Mouse (Mus musculus) myocyte (in vitro differentiated cells): ENCODE results near the gene E130114P18Rik. TPM values are rescaled to one million over a fixed set of nuclear protein-coding genes. Genes with fewer than 3 reads are reported as not detected.

ENCODE experiments used
- H3K27me3 ChIP-seq: one replicate; pipeline ENCODE4 v1.6.1; 2011; ENCODE audit not compliant: control insufficient read depth, insufficient read depth, insufficient read length
- H3K36me3 ChIP-seq: one replicate; pipeline ENCODE4 v1.6.1; 2011; ENCODE audit not compliant: control insufficient read depth, insufficient read depth
- H3K4me2 ChIP-seq: one replicate; pipeline ENCODE4 v1.6.1; 2011; ENCODE audit warnings: low read depth, control low read depth
- H3K4me3 ChIP-seq: one replicate; pipeline ENCODE4 v1.5.1; 2011; ENCODE audit warnings: mild to moderate bottlenecking, control low read depth, moderate library complexity
- H3K79me2 ChIP-seq: one replicate; pipeline ENCODE4 v1.6.1; 2011; ENCODE audit not compliant: control insufficient read depth, insufficient read depth
- H3ac ChIP-seq: one replicate; pipeline ENCODE4 v1.6.1; 2011; ENCODE audit not compliant: control insufficient read depth, insufficient read length
- CEBPB ChIP-seq: IDR thresholded peaks from 2 replicates; pipeline ENCODE4 v1.6.1; 2011; ENCODE audit warnings: mild to moderate bottlenecking, moderate library complexity; ENCODE audit not compliant: poor library complexity, insufficient read depth, severe bottlenecking
- E2F4 ChIP-seq: IDR thresholded peaks from one replicate; pipeline ENCODE4 v1.6.1; 2011; ENCODE audit warnings: mild to moderate bottlenecking, control low read depth, moderate library complexity; ENCODE audit not compliant: insufficient read depth
- MAX ChIP-seq: IDR thresholded peaks from one replicate; pipeline ENCODE4 v1.6.1; 2011; ENCODE audit warnings: low read depth, mild to moderate bottlenecking, control low read depth
- MYOD1 ChIP-seq, 3 experiments: IDR thresholded peaks; one replicate each; pipeline ENCODE4 v1.6.1; 2011; ENCODE audit warnings: control low read depth in 2 of 3, low read depth in 2 of 3, mild to moderate bottlenecking in 2 of 3, moderate library complexity in 1 of 3; ENCODE audit not compliant: insufficient read length in 2 of 3, control insufficient read depth in 1 of 3
- MYOG ChIP-seq, 3 experiments: IDR thresholded peaks; one replicate each; pipeline ENCODE4 v1.6.1; 2011; ENCODE audit warnings: control low read depth in 2 of 3, low read depth in 2 of 3, mild to moderate bottlenecking in 2 of 3; ENCODE audit not compliant: insufficient read length in 2 of 3, control insufficient read depth in 1 of 3, insufficient read depth in 1 of 3
- POLR2A ChIP-seq: IDR thresholded peaks from one replicate; pipeline ENCODE4 v1.6.1; 2011; ENCODE audit warnings: low read depth, mild to moderate bottlenecking, control low read depth, moderate library complexity; ENCODE audit not compliant: insufficient read length
- POLR2AphosphoS2 ChIP-seq: IDR thresholded peaks from one replicate; pipeline ENCODE4 v1.6.1; 2011; ENCODE audit warnings: low read depth, control low read depth; ENCODE audit not compliant: insufficient read length
- REST ChIP-seq: IDR thresholded peaks from one replicate; pipeline ENCODE4 v1.6.1; 2011; ENCODE audit warnings: mild to moderate bottlenecking, control low read depth, moderate library complexity; ENCODE audit not compliant: insufficient read depth, insufficient read length
- SRF ChIP-seq: IDR thresholded peaks from one replicate; pipeline ENCODE4 v1.6.1; 2011; ENCODE audit warnings: low read depth; ENCODE audit not compliant: control insufficient read depth, insufficient read length
- TCF12 ChIP-seq: IDR thresholded peaks from one replicate; pipeline ENCODE4 v1.6.1; 2011; ENCODE audit warnings: mild to moderate bottlenecking, control low read depth; ENCODE audit not compliant: poor library complexity, insufficient read depth, severe bottlenecking
- TCF3 ChIP-seq: IDR thresholded peaks from one replicate; pipeline ENCODE4 v1.6.1; 2011; ENCODE audit warnings: low read depth, control low read depth; ENCODE audit not compliant: insufficient read length
- USF1 ChIP-seq: IDR thresholded peaks from one replicate; pipeline ENCODE4 v1.6.1; 2011; ENCODE audit warnings: low read depth, mild to moderate bottlenecking, control low read depth, moderate library complexity
- polyA plus RNA-seq: library from polyadenylated mRNA; unstranded; fragments of >200 nt; fragmentation: generic; extraction: Trizol; gene quantifications from one replicate; pipeline ENCODE4 v1.2.1, GENCODE M21; 2012; ENCODE audit warnings: missing spikeins

The E130114P18Rik gene
- polyA plus RNA-seq, 1 experiment, result not detected

- H3ac ChIP-seq, result no peak overlapping the region
- H3K36me3 ChIP-seq, result no peaks in the 10 kb centered on the region
- no peaks in the 10 kb centered on the region for H3K27me3 ChIP-seq
- no peak overlapping the region for H3K4me2 ChIP-seq
- TF ChIP-seq MAX (no peak), MYOG (IDR thresholded peaks at IDR 0.05; ENCODE audit: control insufficient read depth in 1 of 3, insufficient read depth in 1 of 3, insufficient read length in 2 of 3, low read depth in 2 of 3) (no peak), REST (no peak), TCF12 (no peak), MYOD1 (IDR thresholded peaks at IDR 0.05; ENCODE audit: control insufficient read depth in 1 of 3, insufficient read length in 2 of 3, low read depth in 2 of 3) (no peak)
- H3K4me3 ChIP-seq, result no peak overlapping the region
- no peaks in the 10 kb centered on the region for H3K79me2 ChIP-seq
These were observed 65.3 kb downstream of the E130114P18Rik start for GRCm38 (mm10) chr4:97712547-97712946.

GRCm38 (mm10) chr4:97710048-97710765 is 67.7 kb downstream of the E130114P18Rik start:
- Histone ChIP-seq H3K4me2 (no peak overlapping the region), H3K4me3 (no peak overlapping the region), H3ac (no peak overlapping the region), H3K79me2 (no peaks in the 10 kb centered on the region), H3K36me3 (no peaks in the 10 kb centered on the region), H3K27me3 (no peaks in the 10 kb centered on the region)
- TF ChIP-seq SRF (no peak), REST (no peak), MYOD1 (IDR thresholded peaks at IDR 0.05; ENCODE audit: control insufficient read depth in 1 of 3, insufficient read length in 2 of 3, low read depth in 2 of 3) (no peak), POLR2A (no peak), TCF3 (no peak), TCF12 (no peak), E2F4 (no peak), MAX (no peak), POLR2AphosphoS2 (no peak), CEBPB (no peak), MYOG (IDR thresholded peaks at IDR 0.05; ENCODE audit: control insufficient read depth in 1 of 3, insufficient read depth in 1 of 3, insufficient read length in 2 of 3, low read depth in 2 of 3) (no peak), USF1 (no peak)

- no peak for TF ChIP-seq POLR2AphosphoS2
- TF ChIP-seq USF1, result no peak
- TF ChIP-seq MYOD1 (IDR thresholded peaks at IDR 0.05; ENCODE audit: control insufficient read depth in 1 of 3, insufficient read length in 2 of 3, low read depth in 2 of 3), result no peak
- TF ChIP-seq TCF12, result no peak
- no peak for TF ChIP-seq REST
- TF ChIP-seq POLR2A, result no peak
- no peak for TF ChIP-seq MAX
- TF ChIP-seq E2F4, result no peak
- no peak for TF ChIP-seq SRF
- Histone ChIP-seq H3K36me3 (no peaks in the 10 kb centered on the region), H3K27me3 (no peaks in the 10 kb centered on the region), H3ac (no peak overlapping the region), H3K79me2 (no peaks in the 10 kb centered on the region), H3K4me2 (no peak overlapping the region), H3K4me3 (no peak overlapping the region)
These were observed 70.3 kb downstream of the E130114P18Rik start for GRCm38 (mm10) chr4:97707373-97708152.

- TF ChIP-seq SRF, result no peak
- TF ChIP-seq CEBPB, result no peak
- no peak for TF ChIP-seq E2F4
- no peak for TF ChIP-seq POLR2A
- no peak for TF ChIP-seq POLR2AphosphoS2
- TF ChIP-seq USF1, result no peak
- no peak for TF ChIP-seq TCF12
- no peak for TF ChIP-seq MAX
- TF ChIP-seq MYOG (IDR thresholded peaks at IDR 0.05; ENCODE audit: control insufficient read depth in 1 of 3, insufficient read depth in 1 of 3, insufficient read length in 2 of 3, low read depth in 2 of 3), result no peak
- TF ChIP-seq TCF3, result no peak
- no peak for TF ChIP-seq MYOD1 (IDR thresholded peaks at IDR 0.05; ENCODE audit: control insufficient read depth in 1 of 3, insufficient read length in 2 of 3, low read depth in 2 of 3)
- TF ChIP-seq REST, result no peak
- no peak overlapping the region for H3K4me2 ChIP-seq
These were observed 80.9 kb downstream of the E130114P18Rik start for GRCm38 (mm10) chr4:97696684-97697615.

More at GRCm38 (mm10) chr4:97696684-97697615, 80.9 kb downstream of the E130114P18Rik start:
- no peaks in the 10 kb centered on the region for H3K27me3 ChIP-seq
- no peak overlapping the region for H3K4me3 ChIP-seq
- no peaks in the 10 kb centered on the region for H3K79me2 ChIP-seq
- H3ac ChIP-seq, result no peak overlapping the region
- H3K36me3 ChIP-seq, result no peaks in the 10 kb centered on the region
